Mouse (Mus musculus): Measurements from ENCODE around the gene Creg1. TPM values are rescaled to one million over a fixed set of nuclear protein-coding genes. Genes with fewer than 3 reads are reported as not detected.

Gene Creg1
- total and polyA plus RNA-seq, 2 experiments from 2014 or later: 22.7 to 42.3 TPM

DNA sequence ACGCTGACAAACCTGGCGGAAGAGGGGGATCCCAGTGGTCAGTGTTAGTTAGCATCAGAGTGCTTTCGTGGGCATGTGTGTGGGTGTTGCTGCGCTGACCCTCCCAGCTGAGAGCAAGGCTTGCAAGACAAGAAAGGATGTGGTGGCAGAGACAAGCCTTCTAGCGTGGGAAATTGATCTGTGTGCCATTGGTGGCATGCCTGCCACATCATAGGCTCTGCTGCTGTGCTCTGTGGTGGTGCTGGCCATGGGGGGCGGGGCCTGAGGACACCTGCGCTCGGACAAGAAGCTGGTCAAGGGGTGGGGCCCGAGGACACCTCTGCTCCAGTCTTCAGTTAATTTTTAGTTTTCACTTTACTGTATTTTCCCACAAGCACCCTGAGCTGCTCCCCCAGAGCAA is 52.8 kb downstream of the Creg1 start:
- H3K4me2 ChIP-seq (ENCODE audit: low read depth): no peak overlapping the region
- H3K27me3 ChIP-seq (ENCODE audit: insufficient read depth, low read length): no peaks in the 10 kb centered on the region; the same call in 1 of the 2 replicates
- no peak for DNase-seq
- 88% methylated on average over 9 of the region's 9 CpGs for WGBS
- H3K4me1 ChIP-seq (ENCODE audit: insufficient read depth): peaks cover 9% of the 10 kb centered on the region
- H3K9me3 ChIP-seq (ENCODE audit: low read length): no peaks in the 10 kb centered on the region
- TF ChIP-seq CTCF (IDR thresholded peaks at IDR 0.05; ENCODE audit: low read depth): no peak
- no peak overlapping the region for H3K27ac ChIP-seq (ENCODE audit: low read depth, low read length)
- no peak for ATAC-seq
- H3K4me3 ChIP-seq (ENCODE audit: low read depth, low read length): no peak overlapping the region
- no peak overlapping the region for H3K9ac ChIP-seq
- H3K36me3 ChIP-seq (ENCODE audit: insufficient read depth): no peaks in the 10 kb centered on the region

DNA sequence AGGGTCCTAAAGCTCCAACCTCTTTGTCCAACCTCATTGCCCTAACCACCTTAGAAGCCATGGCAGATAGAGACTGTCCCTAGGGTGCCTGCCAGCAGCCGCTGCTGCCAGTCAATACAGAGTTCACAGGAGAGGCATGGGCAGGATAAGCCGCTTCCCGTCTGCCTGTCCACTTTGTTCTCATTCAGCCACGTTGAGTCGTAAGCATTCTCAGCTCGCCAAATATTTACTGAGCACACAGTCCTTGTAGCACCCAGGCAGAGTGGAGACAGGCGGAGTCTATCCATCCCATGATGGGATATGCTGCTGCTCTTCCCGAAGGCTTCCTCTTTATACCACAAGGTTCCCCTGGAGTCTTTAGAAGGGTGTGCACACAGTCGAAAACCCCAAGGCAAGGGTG is 53.7 kb downstream of the Creg1 start:
- TF ChIP-seq CTCF (IDR thresholded peaks at IDR 0.05; ENCODE audit: low read depth): no peak
- Histone ChIP-seq H3K4me1 (ENCODE audit: insufficient read depth) (peaks cover 9% of the 10 kb centered on the region), H3K9me3 (ENCODE audit: low read length) (no peaks in the 10 kb centered on the region), H3K9ac (no peak overlapping the region), H3K27me3 (ENCODE audit: insufficient read depth, low read length) (no peaks in the 10 kb centered on the region; the same call in 1 of the 2 replicates), H3K36me3 (ENCODE audit: insufficient read depth) (no peaks in the 10 kb centered on the region), H3K4me2 (ENCODE audit: low read depth) (no peak overlapping the region), H3K4me3 (ENCODE audit: low read depth, low read length) (no peak overlapping the region), H3K27ac (ENCODE audit: low read depth, low read length) (no peak overlapping the region)
- DNase-seq (no peak), ATAC-seq (no peak)
- WGBS: 51% methylated on average over 9 of the region's 9 CpGs

DNA sequence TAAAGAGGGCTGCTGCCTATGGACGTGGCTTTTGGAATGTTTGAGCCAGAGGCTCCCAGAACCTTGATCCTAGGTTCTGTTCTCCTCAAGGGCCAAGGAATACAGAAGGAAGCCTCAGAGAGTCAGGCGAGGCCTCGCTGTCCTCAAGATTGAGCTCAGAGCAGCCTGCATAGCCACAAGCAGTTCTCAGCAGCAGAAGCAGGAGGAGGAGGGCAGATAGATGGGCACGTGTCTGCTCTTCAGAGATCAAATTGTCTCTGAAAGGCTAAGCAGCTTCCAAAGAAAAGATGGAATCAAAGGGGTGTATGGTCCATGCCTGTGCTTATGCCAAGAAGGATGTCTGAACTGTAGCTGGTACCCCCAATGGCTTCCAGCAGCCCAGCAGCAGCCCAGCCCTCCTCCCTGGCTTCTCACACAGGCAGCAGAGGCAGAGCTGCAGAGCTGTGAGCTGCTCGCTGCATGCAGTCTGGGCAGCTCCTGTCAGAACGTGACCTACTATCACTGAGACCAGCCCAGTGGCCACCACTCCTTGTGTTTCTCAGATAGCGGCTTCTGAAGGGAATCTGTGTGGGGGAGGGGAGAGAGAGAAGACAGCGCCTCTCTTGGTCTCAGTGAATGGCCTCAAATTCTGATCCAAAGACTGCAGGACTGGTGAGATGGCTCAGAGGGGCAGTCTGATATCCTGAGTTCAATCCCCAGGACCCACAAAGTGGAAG is 54.8 kb downstream of the Creg1 start:
- Histone ChIP-seq H3K4me3 (ENCODE audit: low read depth, low read length) (no peak overlapping the region), H3K27ac (ENCODE audit: low read depth, low read length) (no peak overlapping the region), H3K27me3 (ENCODE audit: insufficient read depth, low read length) (no peaks in the 10 kb centered on the region; the same call in 1 of the 2 replicates), H3K9me3 (ENCODE audit: low read length) (no peaks in the 10 kb centered on the region), H3K9ac (no peak overlapping the region), H3K4me1 (ENCODE audit: insufficient read depth) (peaks cover 9% of the 10 kb centered on the region), H3K4me2 (ENCODE audit: low read depth) (no peak overlapping the region), H3K36me3 (ENCODE audit: insufficient read depth) (no peaks in the 10 kb centered on the region)
- no peak for TF ChIP-seq CTCF (IDR thresholded peaks at IDR 0.05; ENCODE audit: low read depth)
- peak; percentile 28; the same call in 1 of the 2 replicates for ATAC-seq
- 47% methylated on average over 8 of the region's 8 CpGs for WGBS
- no peak for DNase-seq

DNA sequence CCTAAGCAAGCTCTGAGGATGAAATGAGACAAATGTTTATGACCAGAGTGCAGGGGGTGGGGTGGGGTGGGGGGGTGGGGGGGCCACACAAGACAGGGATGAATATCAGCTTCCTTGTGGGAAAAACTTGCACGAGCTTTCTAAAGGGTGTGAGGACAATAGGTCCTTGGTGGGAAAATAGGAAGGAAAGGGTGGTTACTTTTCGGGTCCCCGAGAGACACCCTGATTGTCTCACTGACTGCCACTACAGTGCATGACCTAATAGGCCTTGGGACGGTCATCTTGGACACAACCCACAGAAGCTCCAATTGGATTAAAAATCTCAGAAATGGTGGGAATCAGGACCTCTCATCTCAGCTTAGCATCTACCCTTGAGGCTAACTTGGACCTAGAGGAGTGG is 55.6 kb downstream of the Creg1 start:
- TF ChIP-seq CTCF (IDR thresholded peaks at IDR 0.05; ENCODE audit: low read depth): no peak
- H3K4me2 ChIP-seq (ENCODE audit: low read depth): no peak overlapping the region
- 83% methylated on average over 4 of the region's 4 CpGs for WGBS

DNA sequence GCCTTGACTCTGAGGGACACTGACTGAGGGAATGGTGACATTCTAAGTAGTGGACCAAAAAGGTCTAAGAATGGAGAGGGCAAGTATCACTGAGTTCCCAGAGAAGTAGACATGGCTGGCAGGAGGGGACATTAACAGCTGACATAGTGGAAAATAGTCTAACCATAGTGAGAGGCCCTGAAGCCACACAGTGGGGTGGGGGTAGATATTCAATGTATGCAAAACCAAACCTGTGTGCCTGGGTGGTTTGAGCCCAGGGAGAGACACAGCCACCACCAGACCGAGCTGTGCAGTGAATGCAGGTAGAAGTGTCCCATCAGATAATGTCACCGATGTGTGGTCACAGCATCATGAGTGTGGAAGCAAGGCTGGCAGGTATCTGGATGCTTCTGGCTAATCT is 58.5 kb downstream of the Creg1 start:
- no peak overlapping the region for H3K4me3 ChIP-seq (ENCODE audit: low read depth, low read length)
- WGBS: 94% methylated on average over 2 of the region's 2 CpGs
- H3K36me3 ChIP-seq (ENCODE audit: insufficient read depth): no peaks in the 10 kb centered on the region
- H3K27me3 ChIP-seq (ENCODE audit: insufficient read depth, low read length): no peaks in the 10 kb centered on the region
- H3K9me3 ChIP-seq (ENCODE audit: low read length): no peaks in the 10 kb centered on the region
- no peak overlapping the region for H3K9ac ChIP-seq
- ATAC-seq: no peak
- no peak for TF ChIP-seq CTCF (IDR thresholded peaks at IDR 0.05; ENCODE audit: low read depth)
- no peak for DNase-seq
- no peak overlapping the region for H3K27ac ChIP-seq (ENCODE audit: low read depth, low read length)
- no peak overlapping the region for H3K4me2 ChIP-seq (ENCODE audit: low read depth)
- no peaks in the 10 kb centered on the region for H3K4me1 ChIP-seq (ENCODE audit: insufficient read depth)

More for the DNA sequence above, 55.6 kb downstream of the Creg1 start:
- no peaks in the 10 kb centered on the region for H3K9me3 ChIP-seq (ENCODE audit: low read length)
- H3K36me3 ChIP-seq (ENCODE audit: insufficient read depth): no peaks in the 10 kb centered on the region
- H3K27ac ChIP-seq (ENCODE audit: low read depth, low read length): no peak overlapping the region
- H3K27me3 ChIP-seq (ENCODE audit: insufficient read depth, low read length): no peaks in the 10 kb centered on the region
- H3K4me3 ChIP-seq (ENCODE audit: low read depth, low read length): no peak overlapping the region
- DNase-seq (no peak), ATAC-seq (no peak)
- peaks cover 9% of the 10 kb centered on the region for H3K4me1 ChIP-seq (ENCODE audit: insufficient read depth)
- H3K9ac ChIP-seq: no peak overlapping the region

Other genes with a start within 250 kb of the Creg1 start
- 23.9 and 25.2 TPM in 2 replicates for gene Mpzl1, start 129.2 kb upstream of the Creg1 start, total RNA-seq (2014; rRNA removed)
- 117 and 127 TPM in 2 replicates for gene Mpzl1, start 129.2 kb upstream of the Creg1 start, polyA plus RNA-seq (2015; fragmentation: Nextera tagmentation; extraction: Ambion mirVana)
- 5.9 and 8.0 TPM in 2 replicates for gene Rcsd1, start 54.0 kb upstream of the Creg1 start, total RNA-seq (2014; rRNA removed)
- gene Rcsd1, start 54.0 kb upstream of the Creg1 start, polyA plus RNA-seq (2015; fragmentation: Nextera tagmentation; extraction: Ambion mirVana): 7.5 and 7.9 TPM in 2 replicates
- gene Cd247, start 24.9 kb downstream of the Creg1 start, total RNA-seq (2014; rRNA removed): 0.14 TPM in 1 of 2 replicates, not detected in the other
- 0.28 and 0.67 TPM in 2 replicates for gene Cd247, start 24.9 kb downstream of the Creg1 start, polyA plus RNA-seq (2015; fragmentation: Nextera tagmentation; extraction: Ambion mirVana)
- 14.3 and 22.2 TPM in 2 replicates for gene Pou2f1, start 238.9 kb downstream of the Creg1 start, total RNA-seq (2014; rRNA removed)
- gene Pou2f1, start 238.9 kb downstream of the Creg1 start, polyA plus RNA-seq (2015; fragmentation: Nextera tagmentation; extraction: Ambion mirVana): 11.1 and 16.7 TPM in 2 replicates